Mouse (Mus musculus): ENCODE data around the gene Pla2g5. TPM values are rescaled to one million over a fixed set of nuclear protein-coding genes. Genes with fewer than 3 reads are reported as not detected.
"Not testable (repeated sequence)": the region's sequence is repeated elsewhere in the genome, so short reads cannot be mapped to it uniquely, and the experiment has no call there.

Gene Pla2g5
- polyA plus RNA-seq, 1 experiment from 2014 or later: not detected

DNA sequence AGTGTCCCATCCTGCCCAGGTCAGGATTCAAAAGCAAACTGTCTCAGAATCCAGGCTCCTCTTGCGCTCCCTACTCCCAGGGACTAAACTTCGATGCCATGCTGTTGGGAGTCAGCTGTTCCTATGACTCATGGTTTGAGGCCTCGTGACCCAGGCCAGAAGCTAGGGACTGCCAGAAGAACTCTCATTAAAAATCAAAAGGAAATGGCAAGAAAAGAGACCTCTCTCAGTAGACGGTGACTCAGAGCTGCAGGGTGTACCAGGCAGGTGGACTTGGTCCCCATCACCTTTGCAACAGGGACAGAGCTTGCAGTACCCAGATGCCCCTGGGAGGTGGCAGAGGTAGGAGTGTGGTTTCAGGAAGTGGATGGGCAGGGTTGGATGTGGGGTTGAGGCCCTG, 14.4 kb upstream of the Pla2g5 start, which contains the start of gene Pla2g2e:
Gene Pla2g2e, plus strand, starts transcription at position 212 of the 400 bp plus-strand sequence.
- no peak for DNase-seq
- H3K9ac ChIP-seq (replicated peaks): no peak within 1 kb of the TSS
- WGBS (ENCODE audit: insufficient replicate concordance): 68% methylated on average over 4 of the region's 4 CpGs
- no peaks in the 10 kb centered on the region for H3K27me3 ChIP-seq (ENCODE audit: insufficient read depth, low read length)
- TF ChIP-seq CTCF (IDR thresholded peaks at IDR 0.05; ENCODE audit: low read depth) (no peak), EP300 (IDR thresholded peaks at IDR 0.05; ENCODE audit: low read depth) (no peak)
- H3K9me3 ChIP-seq (ENCODE audit: low read length): no peaks in the 10 kb centered on the region
- no peaks in the 10 kb centered on the region for H3K4me1 ChIP-seq (ENCODE audit: insufficient read depth)
- ATAC-seq: no peak
- H3K4me2 ChIP-seq (ENCODE audit: low read depth, low read length): no peak within 1 kb of the TSS
- H3K36me3 ChIP-seq (replicated peaks; ENCODE audit: insufficient read depth, low read length): no peaks in the 10 kb centered on the region
- H3K4me3 ChIP-seq (ENCODE audit: low read depth, low read length): no peak within 1 kb of the TSS
- no peak within 1 kb of the TSS for H3K27ac ChIP-seq (ENCODE audit: low read depth)

DNA sequence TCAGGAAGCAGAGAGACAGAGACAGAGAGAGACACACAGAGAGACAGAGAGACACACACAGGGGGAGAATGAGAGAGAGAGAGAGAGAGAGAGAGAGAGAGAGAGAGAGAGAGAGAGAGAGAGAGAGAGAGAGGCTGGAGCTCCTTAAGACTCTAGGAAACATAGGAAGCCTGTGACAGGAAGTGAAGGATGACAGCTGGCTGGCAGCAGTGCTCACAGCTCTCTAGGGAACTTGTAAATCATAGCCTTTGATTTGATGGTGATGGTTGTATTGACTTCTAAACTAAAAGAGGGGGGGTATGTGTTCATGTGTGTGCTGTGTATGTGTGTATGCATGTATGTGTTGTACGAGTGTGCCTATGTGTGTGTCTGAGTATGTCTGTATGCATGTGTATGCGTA, 12.7 kb upstream of the Pla2g5 start:
- TF ChIP-seq CTCF (IDR thresholded peaks at IDR 0.05; ENCODE audit: low read depth) (no peak), EP300 (IDR thresholded peaks at IDR 0.05; ENCODE audit: low read depth) (no peak)
- Histone ChIP-seq H3K9me3 (ENCODE audit: low read length) (no peaks in the 10 kb centered on the region), H3K36me3 (replicated peaks; ENCODE audit: insufficient read depth, low read length) (no peaks in the 10 kb centered on the region), H3K27me3 (ENCODE audit: insufficient read depth, low read length) (no peaks in the 10 kb centered on the region), H3K4me1 (ENCODE audit: insufficient read depth) (no peaks in the 10 kb centered on the region), H3K9ac (replicated peaks) (no peak overlapping the region), H3K4me3 (ENCODE audit: low read depth, low read length) (no peak overlapping the region), H3K4me2 (ENCODE audit: low read depth, low read length) (no peak overlapping the region), H3K27ac (ENCODE audit: low read depth) (no peak overlapping the region)
- DNase-seq: no peak
- ATAC-seq: no peak
- whole genome bisulfite sequencing (ENCODE audit: insufficient replicate concordance): 90% methylated on average over 2 of the region's 2 CpGs

DNA sequence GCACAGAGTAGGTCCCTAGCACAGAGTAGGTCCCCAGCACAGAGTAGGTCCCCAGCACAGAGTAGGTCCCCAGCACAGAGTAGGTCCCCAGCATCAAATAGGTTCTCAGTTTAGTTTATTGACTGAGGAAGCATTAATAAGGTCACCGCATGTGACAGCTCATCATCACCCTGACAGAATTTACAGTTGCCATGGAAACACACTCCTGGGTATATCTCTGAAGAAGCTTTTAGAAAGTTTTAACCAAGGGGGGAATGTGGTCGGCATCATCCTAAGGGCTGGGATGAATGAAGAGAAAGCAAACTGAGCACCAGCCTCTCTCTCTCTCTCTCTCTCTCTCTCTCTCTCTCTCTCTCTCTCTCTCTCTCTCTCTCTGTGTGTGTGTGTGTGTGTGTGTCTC, 12.0 kb upstream of the Pla2g5 start:
- not testable (repeated sequence) for ATAC-seq; H3K27ac ChIP-seq (ENCODE audit: low read depth); H3K4me1 ChIP-seq (ENCODE audit: insufficient read depth); H3K36me3 ChIP-seq (replicated peaks; ENCODE audit: insufficient read depth, low read length); DNase-seq; H3K9me3 ChIP-seq (ENCODE audit: low read length); H3K4me3 ChIP-seq (ENCODE audit: low read depth, low read length); H3K27me3 ChIP-seq (ENCODE audit: insufficient read depth, low read length); H3K4me2 ChIP-seq (ENCODE audit: low read depth, low read length); H3K9ac ChIP-seq (replicated peaks)
- WGBS (ENCODE audit: insufficient replicate concordance): 87% methylated on average over 2 of the region's 2 CpGs

GRCm38 (mm10) chr4:138873864-138874263, 10.6 kb upstream of the Pla2g5 start, which contains the start of gene Gm13030:
Gene Gm13030 (minus strand): TSS chr4:138873964.
- Histone ChIP-seq H3K4me2 (ENCODE audit: low read depth, low read length) (no peak within 1 kb of the TSS), H3K27ac (ENCODE audit: low read depth) (no peak within 1 kb of the TSS), H3K4me1 (ENCODE audit: insufficient read depth) (no peaks in the 10 kb centered on the region), H3K9me3 (ENCODE audit: low read length) (no peaks in the 10 kb centered on the region), H3K36me3 (replicated peaks; ENCODE audit: insufficient read depth, low read length) (no peaks in the 10 kb centered on the region), H3K27me3 (ENCODE audit: insufficient read depth, low read length) (no peaks in the 10 kb centered on the region), H3K9ac (replicated peaks) (no peak within 1 kb of the TSS), H3K4me3 (ENCODE audit: low read depth, low read length) (no peak within 1 kb of the TSS)
- WGBS (ENCODE audit: insufficient replicate concordance): 77% methylated on average over 6 of the region's 6 CpGs
- ATAC-seq: no peak
- TF ChIP-seq EP300 (IDR thresholded peaks at IDR 0.05; ENCODE audit: low read depth): no peak
- TF ChIP-seq CTCF (IDR thresholded peaks at IDR 0.05; ENCODE audit: low read depth): no peak
- DNase-seq: no peak

DNA sequence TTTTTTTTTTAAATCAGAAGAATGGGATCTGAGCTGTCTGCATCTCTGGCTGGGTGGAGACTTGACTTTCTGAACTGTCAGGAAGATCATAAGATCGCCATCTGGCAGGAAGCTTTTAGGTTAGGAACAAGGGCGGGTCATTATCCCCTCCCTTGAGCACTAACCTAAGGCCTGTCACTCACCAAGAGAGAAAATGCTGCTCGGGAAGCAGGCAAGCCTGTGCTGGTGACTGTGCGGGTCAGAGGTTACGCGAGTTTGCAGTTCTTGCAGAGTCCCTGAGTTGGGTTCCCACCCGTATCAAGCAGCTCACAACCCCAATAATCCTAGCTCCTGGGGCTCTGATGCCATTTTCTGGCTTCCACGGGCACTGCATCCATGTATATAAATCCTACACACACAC, 5.4 kb upstream of the Pla2g5 start:
- Histone ChIP-seq H3K4me1 (ENCODE audit: insufficient read depth) (no peaks in the 10 kb centered on the region), H3K36me3 (replicated peaks; ENCODE audit: insufficient read depth, low read length) (no peaks in the 10 kb centered on the region), H3K4me2 (ENCODE audit: low read depth, low read length) (no peak overlapping the region), H3K9me3 (ENCODE audit: low read length) (no peaks in the 10 kb centered on the region), H3K27ac (ENCODE audit: low read depth) (no peak overlapping the region), H3K4me3 (ENCODE audit: low read depth, low read length) (no peak overlapping the region), H3K9ac (replicated peaks) (no peak overlapping the region), H3K27me3 (ENCODE audit: insufficient read depth, low read length) (0 out of 2 replicates have a peak, but pooled peaks cover 6% of the 10 kb centered on the region)
- WGBS (ENCODE audit: insufficient replicate concordance): 56% methylated on average over 8 of the region's 8 CpGs
- DNase-seq: no peak
- TF ChIP-seq CTCF (IDR thresholded peaks at IDR 0.05; ENCODE audit: low read depth): no peak
- TF ChIP-seq EP300 (IDR thresholded peaks at IDR 0.05; ENCODE audit: low read depth): no peak
- no peak for ATAC-seq

GRCm38 (mm10) chr4:138866413-138866812, 3.1 kb upstream of the Pla2g5 start:
- 12% methylated on average over 7 of the region's 7 CpGs for WGBS (ENCODE audit: insufficient replicate concordance)

GRCm38 (mm10) chr4:138865991-138866390, 2.7 kb upstream of the Pla2g5 start:
- Histone ChIP-seq H3K4me1 (ENCODE audit: insufficient read depth) (no peaks in the 10 kb centered on the region), H3K9me3 (ENCODE audit: low read length) (no peaks in the 10 kb centered on the region), H3K27ac (ENCODE audit: low read depth) (no peak overlapping the region), H3K9ac (replicated peaks) (no peak overlapping the region), H3K4me3 (ENCODE audit: low read depth, low read length) (no peak overlapping the region), H3K27me3 (ENCODE audit: insufficient read depth, low read length) (0 out of 2 replicates have a peak, but pooled peaks cover 6% of the 10 kb centered on the region), H3K4me2 (ENCODE audit: low read depth, low read length) (no peak overlapping the region), H3K36me3 (replicated peaks; ENCODE audit: insufficient read depth, low read length) (no peaks in the 10 kb centered on the region)
- DNase-seq (no peak), ATAC-seq (no peak)
- no peak for TF ChIP-seq EP300 (IDR thresholded peaks at IDR 0.05; ENCODE audit: low read depth)
- 52% methylated on average over 6 of the region's 6 CpGs for WGBS (ENCODE audit: insufficient replicate concordance)

More at GRCm38 (mm10) chr4:138866413-138866812, 3.1 kb upstream of the Pla2g5 start:
- Histone ChIP-seq H3K27me3 (ENCODE audit: insufficient read depth, low read length) (0 out of 2 replicates have a peak, but pooled peaks cover 6% of the 10 kb centered on the region), H3K36me3 (replicated peaks; ENCODE audit: insufficient read depth, low read length) (no peaks in the 10 kb centered on the region), H3K4me1 (ENCODE audit: insufficient read depth) (no peaks in the 10 kb centered on the region), H3K4me2 (ENCODE audit: low read depth, low read length) (no peak overlapping the region), H3K9me3 (ENCODE audit: low read length) (no peaks in the 10 kb centered on the region), H3K4me3 (ENCODE audit: low read depth, low read length) (no peak overlapping the region), H3K27ac (ENCODE audit: low read depth) (no peak overlapping the region), H3K9ac (replicated peaks) (no peak overlapping the region)
- no peak for TF ChIP-seq EP300 (IDR thresholded peaks at IDR 0.05; ENCODE audit: low read depth)
- peak; percentile 91 for TF ChIP-seq CTCF (IDR thresholded peaks at IDR 0.05; ENCODE audit: low read depth)
- DNase-seq (peak; percentile 73), ATAC-seq (no peak)

Measured in liver, postnatal 0 days (tissue).